Comparison of ENCODE assay signal across 7 mouse cellular contexts in the genomic region with DNA sequence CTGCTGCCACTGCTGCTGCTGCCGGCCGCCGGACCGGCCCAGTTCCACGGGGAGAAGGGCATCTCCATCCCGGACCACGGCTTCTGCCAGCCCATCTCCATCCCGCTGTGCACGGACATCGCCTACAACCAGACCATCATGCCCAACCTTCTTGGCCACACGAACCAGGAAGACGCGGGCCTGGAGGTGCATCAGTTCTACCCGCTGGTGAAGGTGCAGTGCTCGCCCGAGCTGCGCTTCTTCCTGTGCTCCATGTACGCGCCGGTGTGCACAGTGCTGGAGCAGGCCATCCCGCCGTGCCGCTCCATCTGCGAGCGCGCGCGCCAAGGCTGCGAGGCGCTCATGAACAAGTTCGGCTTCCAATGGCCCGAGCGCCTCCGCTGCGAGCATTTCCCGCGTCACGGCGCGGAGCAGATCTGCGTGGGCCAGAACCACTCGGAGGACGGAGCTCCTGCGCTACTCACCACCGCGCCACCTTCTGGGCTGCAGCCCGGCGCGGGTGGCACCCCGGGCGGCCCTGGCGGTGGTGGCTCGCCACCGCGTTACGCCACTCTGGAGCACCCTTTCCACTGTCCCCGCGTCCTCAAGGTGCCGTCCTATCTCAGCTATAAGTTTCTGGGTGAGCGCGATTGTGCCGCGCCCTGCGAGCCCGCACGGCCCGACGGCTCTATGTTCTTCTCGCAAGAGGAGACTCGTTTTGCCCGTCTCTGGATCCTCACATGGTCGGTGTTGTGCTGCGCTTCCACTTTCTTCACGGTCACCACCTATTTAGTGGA. TPM values are rescaled to one million over a fixed set of nuclear protein-coding genes. Genes with fewer than 3 reads are reported as not detected.
A peak's percentile ranks its signal among the peaks of the same experiment; 100 is the strongest.
DNase-seq lines count a peak whose midpoint lies in the region; ATAC-seq and TF ChIP-seq lines count a peak whose summit lies in the region.

No protein-coding gene starts in this region.

- no peak for TF ChIP-seq EP300 in stomach, postnatal 0 days (optimal IDR thresholded peaks at IDR 0.05)

- H3K9me3 ChIP-seq in ES-E14 (ENCODE audit: control insufficient read depth, insufficient read depth, low read depth, low read length), result no peaks in the 10 kb centered on the region
- H3K9me3 ChIP-seq in midbrain, embryonic 11.5 days (ENCODE audit: control insufficient read depth, low read length), result no peaks in the 10 kb centered on the region
- H3K9me3 ChIP-seq in stomach, postnatal 0 days (ENCODE audit: control insufficient read depth, low read length), result no peaks in the 10 kb centered on the region

- no peak overlapping the region; the same call in 1 of the 2 replicates for H3K27ac ChIP-seq in ES-E14 (ENCODE audit: insufficient read depth, low read depth, low read length, poor library complexity, severe bottlenecking)
- H3K27ac ChIP-seq in midbrain, embryonic 11.5 days (ENCODE audit: low read depth, low read length), result peak overlapping the region; percentile 99
- H3K27ac ChIP-seq in stomach, postnatal 0 days (replicated peaks), result peak overlapping the region; percentile 93

- peaks cover 17% of the 10 kb centered on the region for H3K79me3 ChIP-seq in C2C12 (ENCODE audit: low read depth)

- intact Hi-C loops in heart, postnatal 10 days (cut with DNase I), result loop anchor here (5.0 kb wide), 1 partner anchor 37 kb away; no protein-coding TSS in a partner anchor

- DNase-seq in ES-E14 (ENCODE audit: low read depth, low spot score), result no peak
- DNase-seq in heart, postnatal 10 days, result peak; percentile 60
- peak; percentile 63 to 79 for DNase-seq in kidney, postnatal 4 days
- DNase-seq in midbrain, embryonic 11.5 days (ENCODE audit: low spot score, missing footprints), result peak; percentile 97
- peak; percentile 57 for DNase-seq in stomach, postnatal 0 days (ENCODE audit: low spot score)

- H3K4me3 ChIP-seq in C2C12 (ENCODE audit: insufficient read depth, poor library complexity, severe bottlenecking), result peak overlapping the region; percentile 57
- H3K4me3 ChIP-seq in ES-E14 (ENCODE audit: insufficient read depth in 1 of 2, low read depth in 1 of 2, low read length in 2 of 2, poor library complexity in 1 of 2, severe bottlenecking in 1 of 2), result peak overlapping the region; percentile 70 to 75
- H3K4me3 ChIP-seq in midbrain, embryonic 11.5 days (ENCODE audit: low read depth, low read length), result peak overlapping the region; percentile 90
- peak overlapping the region; percentile 80 for H3K4me3 ChIP-seq in stomach, postnatal 0 days (ENCODE audit: low read depth, low read length)

- under 1% methylated on average over 74 of the region's 74 CpGs for WGBS in midbrain, embryonic 11.5 days
- WGBS in stomach, postnatal 0 days, result under 1% methylated on average over 73 of the region's 74 CpGs

- peak overlapping the region; percentile 66 for H3ac ChIP-seq in C2C12 (ENCODE audit: control insufficient read depth, insufficient read length, low read depth)

- H3K27me3 ChIP-seq in C2C12 (ENCODE audit: control insufficient read depth, insufficient read depth, insufficient read length), result no peaks in the 10 kb centered on the region
- H3K27me3 ChIP-seq in midbrain, embryonic 11.5 days (ENCODE audit: control insufficient read depth, insufficient read depth, low read length), result peaks cover 4% of the 10 kb centered on the region; the same call in 1 of the 2 replicates
- H3K27me3 ChIP-seq in stomach, postnatal 0 days (ENCODE audit: control insufficient read depth, insufficient read depth, low read length), result no peaks in the 10 kb centered on the region

- peak; percentile 51 for TF ChIP-seq CTCF in C2C12 (IDR thresholded peaks at IDR 0.05; ENCODE audit: control insufficient read depth, insufficient read depth, insufficient read length)
- peak; percentile 54 for TF ChIP-seq CTCF in stomach, postnatal 0 days (IDR thresholded peaks at IDR 0.05; ENCODE audit: low read depth)

- H3K79me2 ChIP-seq in C2C12 (ENCODE audit: control insufficient read depth, insufficient read depth), result peaks cover 30% of the 10 kb centered on the region

- H3K4me1 ChIP-seq in ES-E14 (ENCODE audit: control insufficient read depth in 2 of 2, insufficient read depth in 2 of 2, low read length in 2 of 2, poor library complexity in 1 of 2), result no peaks in the 10 kb centered on the region; a peak in 1 of 4 replicates
- H3K4me1 ChIP-seq in midbrain, embryonic 11.5 days (ENCODE audit: control insufficient read depth, insufficient read depth, low read length), result peaks cover 36% of the 10 kb centered on the region
- 0 out of 2 replicates have a peak, but pooled peaks cover 3% of the 10 kb centered on the region for H3K4me1 ChIP-seq in stomach, postnatal 0 days (replicated peaks; ENCODE audit: control insufficient read depth, insufficient read depth)

- peaks cover 18% of the 10 kb centered on the region for H3K36me3 ChIP-seq in C2C12 (ENCODE audit: control insufficient read depth, insufficient read depth)
- no peaks in the 10 kb centered on the region for H3K36me3 ChIP-seq in ES-E14 (ENCODE audit: control insufficient read depth, insufficient read depth, low read length, poor library complexity, severe bottlenecking)
- H3K36me3 ChIP-seq in midbrain, embryonic 11.5 days (ENCODE audit: control insufficient read depth, insufficient read depth, low read length), result no peaks in the 10 kb centered on the region
- H3K36me3 ChIP-seq in stomach, postnatal 0 days (ENCODE audit: control insufficient read depth, insufficient read depth, low read length), result no peaks in the 10 kb centered on the region

- H3K4me2 ChIP-seq in midbrain, embryonic 11.5 days, result peak overlapping the region; percentile 91
- H3K4me2 ChIP-seq in stomach, postnatal 0 days (replicated peaks; ENCODE audit: low read depth), result peak overlapping the region; percentile 77

- ATAC-seq in erythroblast, adult 5-6 weeks (replicated peaks; ENCODE audit: low FRiP score, poor library complexity, severe bottlenecking), result peak; percentile 27; the same call in 1 of the 2 replicates
- ATAC-seq in midbrain, embryonic 11.5 days (ENCODE audit: low FRiP score), result peak; percentile 22
- ATAC-seq in stomach, postnatal 0 days (ENCODE audit: low FRiP score, low TSS enrichment), result peak; percentile 41

- H3K9ac ChIP-seq in ES-E14 (ENCODE audit: insufficient read depth, low read depth, low read length, poor library complexity, severe bottlenecking), result peak overlapping the region; percentile 57
- H3K9ac ChIP-seq in midbrain, embryonic 11.5 days (ENCODE audit: low read length), result peak overlapping the region; percentile 97
- peak overlapping the region; percentile 86 for H3K9ac ChIP-seq in stomach, postnatal 0 days (ENCODE audit: low read length)

- in situ Hi-C loops in ES-E14 (cut with MboI; ENCODE audit: low sequenced_read_pairs in 2 of 2, unreplicated experiment in 2 of 2), result no loop called here

TF ChIP-seq in C2C12, 6 proteins besides CTCF, POLR2A, EP300 and RAD21:
- TF ChIP-seq FOSL1 (IDR thresholded peaks at IDR 0.05; ENCODE audit: insufficient read depth, low read length, poor library complexity, severe bottlenecking) (no peak), MAX (IDR thresholded peaks at IDR 0.05) (peak; percentile 12)

TF ChIP-seq in ES-E14, 5 proteins besides CTCF, POLR2A, EP300 and RAD21:
- TF ChIP-seq ZC3H11A (IDR thresholded peaks at IDR 0.05; ENCODE audit: borderline replicate concordance, low read depth, low read length), result no peak
- TF ChIP-seq HCFC1 (IDR thresholded peaks at IDR 0.05; ENCODE audit: borderline replicate concordance, insufficient read depth, low read length), result no peak
- TF ChIP-seq ZNF384 (IDR thresholded peaks at IDR 0.05; ENCODE audit: low read depth, low read length), result no peak
- TF ChIP-seq MAFK (IDR thresholded peaks at IDR 0.05; ENCODE audit: insufficient read depth, low read depth, low read length), result no peak
- no peak for TF ChIP-seq CHD2 (IDR thresholded peaks at IDR 0.05; ENCODE audit: low read depth, low read length)

RNA-seq across cellular contexts. Expression of a gene that starts 0.8 kb away (rescaled TPM):
- polyA plus RNA-seq in C2C12 (2012; fragmentation: generic; extraction: Trizol), result 42.1 TPM
- 26.4 and 27.9 TPM in 2 replicates for total RNA-seq in ES-E14 (2012; rRNA removed)
- not detected in 2 replicates for total RNA-seq in erythroblast, adult 5-6 weeks (2015; ENCODE audit: low replicate concordance)
- not detected in 2 replicates for total RNA-seq in erythroblast, adult 5-6 weeks (2017; ENCODE audit: low replicate concordance)
- total RNA-seq in heart, postnatal 10 days (2021), result 10 to 100 TPM; 11.1 to 15.7 TPM
- polyA plus RNA-seq in midbrain, embryonic 11.5 days (2014; fragmentation: Nextera tagmentation; extraction: Ambion mirVana), result 27.1 and 27.3 TPM in 2 replicates
- polyA plus RNA-seq in stomach, postnatal 0 days (2015; fragmentation: Nextera tagmentation; extraction: Ambion mirVana), result 10.2 and 11.8 TPM in 2 replicates

RNA-seq across cellular contexts. Expression of a gene that starts 25.7 kb away (rescaled TPM):
- polyA plus RNA-seq in C2C12 (2012; fragmentation: generic; extraction: Trizol), result 0.26 TPM
- total RNA-seq in ES-E14 (2012; rRNA removed), result 5.2 and 7.5 TPM in 2 replicates
- not detected in 2 replicates for total RNA-seq in erythroblast, adult 5-6 weeks (2015; ENCODE audit: low replicate concordance)
- total RNA-seq in erythroblast, adult 5-6 weeks (2017; ENCODE audit: low replicate concordance), result not detected in 2 replicates
- total RNA-seq in heart, postnatal 10 days (2021), result 1 to 10 TPM; 1.7 to 2.8 TPM
- 13.9 and 14.6 TPM in 2 replicates for polyA plus RNA-seq in midbrain, embryonic 11.5 days (2014; fragmentation: Nextera tagmentation; extraction: Ambion mirVana)
- 20.1 and 22.4 TPM in 2 replicates for polyA plus RNA-seq in stomach, postnatal 0 days (2015; fragmentation: Nextera tagmentation; extraction: Ambion mirVana)

RNA-seq across cellular contexts. Expression of a gene that starts 48.8 kb away (rescaled TPM):
- 7.3 TPM for polyA plus RNA-seq in C2C12 (2012; fragmentation: generic; extraction: Trizol)
- total RNA-seq in ES-E14 (2012; rRNA removed), result 22.5 and 22.9 TPM in 2 replicates
- 28.6 and 32.3 TPM in 2 replicates for total RNA-seq in erythroblast, adult 5-6 weeks (2015; ENCODE audit: low replicate concordance)
- 59.6 and 66.8 TPM in 2 replicates for total RNA-seq in erythroblast, adult 5-6 weeks (2017; ENCODE audit: low replicate concordance)
- 10 to 100 TPM; 25.2 to 28.2 TPM for total RNA-seq in heart, postnatal 10 days (2021)
- polyA plus RNA-seq in midbrain, embryonic 11.5 days (2014; fragmentation: Nextera tagmentation; extraction: Ambion mirVana), result 42.5 and 43.8 TPM in 2 replicates
- 16.7 and 16.8 TPM in 2 replicates for polyA plus RNA-seq in stomach, postnatal 0 days (2015; fragmentation: Nextera tagmentation; extraction: Ambion mirVana)

RNA-seq across cellular contexts. Expression of a gene that starts 58.6 kb away (rescaled TPM):
- polyA plus RNA-seq in C2C12 (2012; fragmentation: generic; extraction: Trizol), result not detected
- total RNA-seq in ES-E14 (2012; rRNA removed), result 9.0 and 9.8 TPM in 2 replicates
- total RNA-seq in erythroblast, adult 5-6 weeks (2015; ENCODE audit: low replicate concordance), result not detected in 2 replicates
- not detected in 2 replicates for total RNA-seq in erythroblast, adult 5-6 weeks (2017; ENCODE audit: low replicate concordance)
- under 1 TPM in 1 of 2 experiments, not detected in 1; 0.05 TPM for total RNA-seq in heart, postnatal 10 days (2021)
- 0.40 and 0.62 TPM in 2 replicates for polyA plus RNA-seq in midbrain, embryonic 11.5 days (2014; fragmentation: Nextera tagmentation; extraction: Ambion mirVana)
- polyA plus RNA-seq in stomach, postnatal 0 days (2015; fragmentation: Nextera tagmentation; extraction: Ambion mirVana), result 0.23 and 0.39 TPM in 2 replicates

Comparison
In these comparisons a context has a peak if more than half of its experiments do, and no peak if none do; other contexts are left out.
1. RNA of a gene that starts 0.8 kb away (total RNA-seq): 26.4 to 27.9 TPM in ES-E14 and 11.1 to 15.7 TPM in heart, postnatal 10 days; not detected in erythroblast, adult 5-6 weeks; every median in the first group is over 10 times any median in the second.
2. Peak in every context shown above with its lines, with median percentiles within 50 percentile points of each other: H3K4me3 ChIP-seq, H3K9ac ChIP-seq and ATAC-seq.